Mouse (Mus musculus) E14TG2a.4 (cell line): ENCODE data around the gene Gm20388.

Experiments
- H3K27me3 ChIP-seq: 2 replicates; pipeline ENCODE4 v1.6.1; 2014; ENCODE audit warnings: low read length, control low read depth; ENCODE audit not compliant: insufficient read depth
- H3K36me3 ChIP-seq: 2 replicates; pipeline ENCODE4 v1.6.1; 2014; ENCODE audit warnings: low read length, control low read depth; ENCODE audit not compliant: insufficient read depth
- H3K4me1 ChIP-seq: replicated peaks from 2 replicates; pipeline ENCODE4 v1.6.1; 2014; ENCODE audit warnings: low read depth, low read length, control low read depth
- H3K4me3 ChIP-seq: replicated peaks from 2 replicates; pipeline ENCODE4 v1.5.1; 2014; ENCODE audit warnings: mild to moderate bottlenecking, low read length
- H3K9me3 ChIP-seq: 2 replicates; pipeline ENCODE4 v1.6.1; 2014; ENCODE audit warnings: low read length, control low read depth
- CTCF ChIP-seq: conservative IDR thresholded peaks from 2 replicates; pipeline ENCODE4 v1.5.1; 2014; ENCODE audit warnings: low read length
- NANOG ChIP-seq: IDR thresholded peaks from 2 replicates; pipeline ENCODE4 v1.6.1; 2014; ENCODE audit warnings: borderline replicate concordance, low read length, mixed read lengths
- POU5F1 ChIP-seq: IDR thresholded peaks from 2 replicates; pipeline ENCODE4 v1.6.1; 2014; ENCODE audit warnings: low read length, borderline replicate concordance

Gm20388 gene

GRCm38 (mm10) chr8:122576648-122577022, 2666.0 kb downstream of the Gm20388 start, which contains the start of gene Aprt:
Gene Aprt (minus strand): TSS chr8:122576909.
- Histone ChIP-seq H3K9me3 (no peaks in the 10 kb centered on the region), H3K4me3 (peak within 1 kb of the TSS; percentile 96), H3K36me3 (peaks cover 41% of the 10 kb centered on the region), H3K27me3 (no peaks in the 10 kb centered on the region), H3K4me1 (peaks cover 91% of the 10 kb centered on the region)
- TF ChIP-seq POU5F1 (no peak), CTCF (no peak), NANOG (no peak)

GRCm38 (mm10) chr8:122577116-122577515, 2666.5 kb downstream of the Gm20388 start:
- Histone ChIP-seq H3K36me3 (peaks cover 36% of the 10 kb centered on the region), H3K4me3 (peak overlapping the region; percentile 96), H3K4me1 (peaks cover 87% of the 10 kb centered on the region), H3K27me3 (no peaks in the 10 kb centered on the region), H3K9me3 (no peaks in the 10 kb centered on the region)
- TF ChIP-seq CTCF: no peak
- no peak for TF ChIP-seq POU5F1
- TF ChIP-seq NANOG: no peak

- H3K4me3 ChIP-seq: no peak overlapping the region
- peaks cover 17% of the 10 kb centered on the region for H3K36me3 ChIP-seq
- H3K9me3 ChIP-seq: no peaks in the 10 kb centered on the region
- H3K4me1 ChIP-seq: peaks cover 79% of the 10 kb centered on the region
- H3K27me3 ChIP-seq: 0 out of 2 replicates have a peak, but pooled peaks cover under 1% of the 10 kb centered on the region
- TF ChIP-seq NANOG (no peak), CTCF (no peak), POU5F1 (no peak)
These were observed 2668.6 kb downstream of the Gm20388 start for GRCm38 (mm10) chr8:122579196-122579595.

GRCm38 (mm10) chr8:122580926-122581325, 2670.3 kb downstream of the Gm20388 start:
- Histone ChIP-seq H3K4me3 (no peak overlapping the region), H3K4me1 (peaks cover 75% of the 10 kb centered on the region), H3K27me3 (0 out of 2 replicates have a peak, but pooled peaks cover 3% of the 10 kb centered on the region), H3K9me3 (no peaks in the 10 kb centered on the region), H3K36me3 (no peaks in the 10 kb centered on the region)
- TF ChIP-seq CTCF: no peak
- TF ChIP-seq NANOG: no peak
- no peak for TF ChIP-seq POU5F1

- no peak for TF ChIP-seq POU5F1
- no peak for TF ChIP-seq CTCF
- TF ChIP-seq NANOG: no peak
- 0 out of 2 replicates have a peak, but pooled peaks cover 3% of the 10 kb centered on the region for H3K27me3 ChIP-seq
These were observed 2674.3 kb downstream of the Gm20388 start for GRCm38 (mm10) chr8:122584981-122585380.

GRCm38 (mm10) chr8:122585411-122585891, 2674.8 kb downstream of the Gm20388 start:
- Histone ChIP-seq H3K27me3 (0 out of 2 replicates have a peak, but pooled peaks cover 3% of the 10 kb centered on the region), H3K4me3 (no peak overlapping the region), H3K9me3 (no peaks in the 10 kb centered on the region), H3K4me1 (peaks cover 57% of the 10 kb centered on the region), H3K36me3 (no peaks in the 10 kb centered on the region)
- TF ChIP-seq POU5F1: no peak
- TF ChIP-seq CTCF: no peak
- no peak for TF ChIP-seq NANOG

More at GRCm38 (mm10) chr8:122584981-122585380, 2674.3 kb downstream of the Gm20388 start:
- Histone ChIP-seq H3K36me3 (no peaks in the 10 kb centered on the region), H3K4me3 (no peak overlapping the region), H3K9me3 (no peaks in the 10 kb centered on the region), H3K4me1 (peaks cover 62% of the 10 kb centered on the region)

- Histone ChIP-seq H3K36me3 (no peaks in the 10 kb centered on the region), H3K4me1 (peaks cover 51% of the 10 kb centered on the region), H3K27me3 (0 out of 2 replicates have a peak, but pooled peaks cover 3% of the 10 kb centered on the region), H3K4me3 (no peak overlapping the region), H3K9me3 (no peaks in the 10 kb centered on the region)
- TF ChIP-seq NANOG (no peak), CTCF (no peak), POU5F1 (no peak)
These were observed 2675.5 kb downstream of the Gm20388 start for GRCm38 (mm10) chr8:122586171-122586570.

GRCm38 (mm10) chr8:122586749-122587148, 2676.1 kb downstream of the Gm20388 start:
- 0 out of 2 replicates have a peak overlapping the region, but pooled peaks have one; percentile 17 for H3K4me3 ChIP-seq
- no peaks in the 10 kb centered on the region for H3K9me3 ChIP-seq
- peaks cover 47% of the 10 kb centered on the region for H3K4me1 ChIP-seq
- H3K27me3 ChIP-seq: 0 out of 2 replicates have a peak, but pooled peaks cover 3% of the 10 kb centered on the region
- no peaks in the 10 kb centered on the region for H3K36me3 ChIP-seq
- TF ChIP-seq NANOG (no peak), POU5F1 (no peak), CTCF (no peak)
